Mouse (Mus musculus): ENCODE measurements at regions not wholly inside any gene's neighbourhood (a gene's known extent, or its start where the extent isn't known, plus 50 kb on each side); places are given as distances from the start of the nearest gene placed in this dataset.
"Not testable (repeated sequence)": the region's sequence is repeated elsewhere in the genome, so short reads cannot be mapped to it uniquely, and the experiment has no call there.

DNA sequence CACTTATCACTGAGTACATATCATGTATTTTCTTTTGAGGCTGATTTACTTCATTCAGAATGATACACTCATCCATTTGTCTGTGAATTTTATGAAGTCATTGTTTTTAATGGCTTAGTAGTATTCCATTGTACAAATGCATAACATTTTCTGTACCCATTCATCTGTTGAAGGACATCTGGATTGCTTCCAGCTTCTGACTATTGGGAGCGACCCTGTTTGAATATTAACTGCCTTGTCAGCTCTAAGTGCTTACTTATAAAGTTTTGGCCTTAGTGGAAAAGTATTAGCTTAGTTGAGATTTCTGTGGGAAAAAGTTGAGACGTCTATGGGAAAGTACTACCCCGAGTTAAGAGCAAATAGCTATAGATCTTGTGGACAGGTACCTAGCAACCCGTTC, 120.4 kb downstream of the Hnmt start:
- in situ Hi-C loops (cut with MboI, MseI) = no loop called here

GRCm38 (mm10) chr2:23926921-23927320, 122.3 kb downstream of the Hnmt start:
- in situ Hi-C loops (cut with MboI, MseI) = no loop called here

DNA sequence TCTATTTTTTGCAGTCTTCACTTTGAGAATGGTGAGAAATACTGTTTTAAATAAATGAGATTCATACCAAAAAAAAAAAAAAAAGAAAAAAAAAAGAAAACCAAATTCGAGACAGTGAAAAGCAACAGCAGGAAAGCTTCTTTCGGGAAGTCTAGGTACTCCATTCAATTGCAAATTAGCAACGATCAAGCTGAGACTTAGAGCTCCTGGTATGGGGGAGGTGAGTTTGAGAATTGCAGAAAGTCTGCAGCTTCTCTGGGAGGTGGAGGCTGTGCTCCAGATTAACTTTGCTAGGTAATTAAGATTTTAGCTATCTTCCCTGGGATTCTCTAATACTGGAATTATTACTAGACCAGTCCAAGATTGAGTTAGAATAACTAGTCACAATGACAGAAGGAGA, 140.4 kb downstream of the Hnmt start:
- in situ Hi-C loops (cut with MboI, MseI) = not testable (repeated sequence)

DNA sequence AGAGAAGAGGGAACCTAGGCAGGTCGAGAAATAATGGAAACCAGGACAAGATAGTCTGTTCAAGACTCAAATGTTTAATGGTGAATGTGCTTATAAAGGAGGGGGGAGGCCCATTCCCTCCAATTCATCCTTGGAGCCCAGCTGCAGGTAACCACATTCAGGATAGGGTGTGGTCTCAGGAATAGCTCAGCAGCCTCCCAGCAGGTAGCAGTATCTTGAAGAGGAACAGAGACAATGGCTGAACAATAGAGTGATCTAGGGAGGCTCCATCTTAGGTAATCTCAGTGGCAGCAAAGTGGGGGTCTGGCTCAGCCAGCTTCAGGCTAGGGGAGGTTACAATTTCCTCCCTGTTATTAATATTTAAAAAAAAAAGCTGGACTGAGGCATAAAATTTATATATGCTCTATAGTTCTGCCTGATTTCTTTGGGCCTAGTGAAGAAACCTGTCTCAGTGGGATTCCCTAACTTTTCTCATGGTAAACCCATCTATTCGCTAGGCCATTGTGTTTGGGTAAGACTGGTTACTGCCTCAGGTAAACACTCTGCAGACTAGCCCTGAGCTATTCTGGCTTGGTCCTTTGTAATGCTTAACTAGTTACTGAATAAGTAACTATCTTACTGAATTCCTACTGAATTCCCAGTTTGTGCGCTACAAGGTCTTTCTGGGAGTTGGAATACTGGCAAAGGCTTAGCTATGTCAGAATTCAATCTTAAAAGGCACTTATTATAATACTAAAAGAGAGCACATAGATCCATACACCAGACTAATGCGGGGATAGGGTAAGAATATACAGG, 142.1 kb downstream of the Hnmt start:
- in situ Hi-C loops (cut with MboI, MseI) = not testable (repeated sequence)

- in situ Hi-C loops (cut with MboI, MseI) = loop anchor here (5.0 kb wide), 1 partner anchor 143 kb away; no protein-coding TSS in a partner anchor
Observed at GRCm38 (mm10) chr2:23899046-23899445, 150.1 kb downstream of the Hnmt start.

- in situ Hi-C loops (cut with MboI, MseI) = loop anchor here (5.0 kb wide), 1 partner anchor 145 kb away; no protein-coding TSS in a partner anchor
Observed at GRCm38 (mm10) chr2:23897011-23897410, 152.2 kb downstream of the Hnmt start.

- in situ Hi-C loops (cut with MboI, MseI) = no loop called here
Observed at GRCm38 (mm10) chr2:23893216-23893615, 156.0 kb downstream of the Hnmt start.

DNA sequence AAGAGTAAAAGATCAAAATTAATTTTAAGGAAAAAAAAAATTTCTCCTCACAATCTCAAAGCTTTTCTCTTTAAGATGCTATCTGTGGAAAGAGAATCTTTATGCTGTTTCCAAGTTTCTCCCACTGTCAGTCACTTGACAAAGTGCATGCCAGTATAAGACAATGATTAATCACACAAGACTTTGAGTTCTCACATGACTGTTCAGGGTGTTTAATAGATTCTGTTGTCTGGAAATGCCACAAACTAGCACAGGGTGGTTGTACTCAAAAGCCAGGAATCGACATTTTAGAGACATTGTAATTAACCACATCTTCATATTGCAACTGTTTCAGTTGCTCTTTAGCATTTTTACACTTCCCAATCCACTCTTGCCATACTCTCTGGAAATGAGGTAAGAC, 181.8 kb downstream of the Hnmt start:
- in situ Hi-C loops (cut with MboI, MseI) = no loop called here

DNA sequence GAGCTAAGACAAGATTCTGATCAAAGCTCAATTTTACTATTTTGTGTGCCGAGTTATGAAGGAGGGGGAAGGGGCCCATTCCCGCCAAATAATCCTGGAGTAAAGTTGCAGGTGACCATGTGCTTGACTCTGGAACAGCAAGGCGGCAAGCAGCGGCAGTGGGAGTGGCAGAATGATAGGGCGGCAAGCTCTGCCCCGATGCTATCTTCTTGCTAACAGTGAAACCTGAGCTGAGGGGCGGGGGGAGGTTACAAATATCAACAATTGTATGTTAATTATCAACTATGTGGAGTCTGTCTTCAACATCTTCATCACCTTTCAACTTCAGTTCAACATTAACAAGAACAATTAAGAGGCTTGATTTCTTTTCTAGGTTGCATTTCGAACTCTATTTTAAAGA, 182.9 kb downstream of the Hnmt start:
- in situ Hi-C loops (cut with MboI, MseI) = no loop called here

GRCm38 (mm10) chr2:23862277-23862676, 186.9 kb downstream of the Hnmt start:
- in situ Hi-C loops (cut with MboI, MseI) = not testable (repeated sequence)

Measured in T-helper 1 cell (primary cell).